Mouse (Mus musculus) cerebellum, adult 2 months (tissue): ENCODE measurements around the gene Mutyh.

ENCODE experiments used
- CTCF ChIP-seq: fragments of 200-500 bp; IDR thresholded peaks from 2 replicates; pipeline ENCODE4 v1.5.1; 2011; ENCODE audit warnings: low read depth, mild to moderate bottlenecking, control low read depth, low read length, moderate library complexity, borderline replicate concordance; ENCODE audit not compliant: insufficient read depth
- POLR2A ChIP-seq: fragments of 200-500 bp; IDR thresholded peaks from 2 replicates; pipeline ENCODE4 v1.6.1; 2011; ENCODE audit warnings: low read length, control low read depth, borderline replicate concordance; ENCODE audit not compliant: insufficient read depth

- TF ChIP-seq CTCF (no peak), POLR2A (no peak)
These were observed 36.8 kb downstream of the Mutyh start for GRCm38 (mm10) chr4:116844324-116844723.
